Mouse (Mus musculus): ENCODE measurements around the gene Tubb2a. TPM values are rescaled to one million over a fixed set of nuclear protein-coding genes. Genes with fewer than 3 reads are reported as not detected.

Tubb2a gene
- polyA plus RNA-seq (2012; rRNA removed), result 3,454 and 3,966 TPM in 2 replicates

GRCm38 (mm10) chr13:34077492-34078271 is at the start of gene Tubb2a:
Gene Tubb2a, minus strand, starts transcription at chr13:34078007.
- TF ChIP-seq CTCF (IDR thresholded peaks at IDR 0.05; ENCODE audit: borderline replicate concordance, extremely low read depth, insufficient read depth, insufficient read length) (peak; percentile 26; the same call in 1 of the 2 replicates), POLR2A (IDR thresholded peaks at IDR 0.05; ENCODE audit: borderline replicate concordance, extremely low read depth, insufficient read depth, insufficient read length, poor library complexity, severe bottlenecking) (peak; percentile 81)
- peak; percentile 94 for DNase-seq (ENCODE audit: low read depth)

GRCm38 (mm10) chr13:34125711-34126110 is 47.9 kb upstream of the Tubb2a start:
- TF ChIP-seq CTCF (IDR thresholded peaks at IDR 0.05; ENCODE audit: borderline replicate concordance, extremely low read depth, insufficient read depth, insufficient read length), result no peak
- no peak for TF ChIP-seq POLR2A (IDR thresholded peaks at IDR 0.05; ENCODE audit: borderline replicate concordance, extremely low read depth, insufficient read depth, insufficient read length, poor library complexity, severe bottlenecking)
- no peak for DNase-seq (ENCODE audit: low read depth)

GRCm38 (mm10) chr13:34120536-34120935 is 42.7 kb upstream of the Tubb2a start:
- TF ChIP-seq POLR2A (IDR thresholded peaks at IDR 0.05; ENCODE audit: borderline replicate concordance, extremely low read depth, insufficient read depth, insufficient read length, poor library complexity, severe bottlenecking) (no peak), CTCF (IDR thresholded peaks at IDR 0.05; ENCODE audit: borderline replicate concordance, extremely low read depth, insufficient read depth, insufficient read length) (no peak)

GRCm38 (mm10) chr13:34119406-34119805 is 41.6 kb upstream of the Tubb2a start:
- TF ChIP-seq POLR2A (IDR thresholded peaks at IDR 0.05; ENCODE audit: borderline replicate concordance, extremely low read depth, insufficient read depth, insufficient read length, poor library complexity, severe bottlenecking) (no peak), CTCF (IDR thresholded peaks at IDR 0.05; ENCODE audit: borderline replicate concordance, extremely low read depth, insufficient read depth, insufficient read length) (no peak)
- no peak for DNase-seq (ENCODE audit: low read depth)

More at GRCm38 (mm10) chr13:34120536-34120935, 42.7 kb upstream of the Tubb2a start:
- no peak for DNase-seq (ENCODE audit: low read depth)

GRCm38 (mm10) chr13:34118816-34119215 is 41.0 kb upstream of the Tubb2a start:
- no peak for DNase-seq (ENCODE audit: low read depth)
- no peak for TF ChIP-seq POLR2A (IDR thresholded peaks at IDR 0.05; ENCODE audit: borderline replicate concordance, extremely low read depth, insufficient read depth, insufficient read length, poor library complexity, severe bottlenecking)
- TF ChIP-seq CTCF (IDR thresholded peaks at IDR 0.05; ENCODE audit: borderline replicate concordance, extremely low read depth, insufficient read depth, insufficient read length), result no peak

- TF ChIP-seq POLR2A (IDR thresholded peaks at IDR 0.05; ENCODE audit: borderline replicate concordance, extremely low read depth, insufficient read depth, insufficient read length, poor library complexity, severe bottlenecking) (no peak), CTCF (IDR thresholded peaks at IDR 0.05; ENCODE audit: borderline replicate concordance, extremely low read depth, insufficient read depth, insufficient read length) (no peak)
- no peak for DNase-seq (ENCODE audit: low read depth)
Observed at GRCm38 (mm10) chr13:34116508-34116907, 38.7 kb upstream of the Tubb2a start.

GRCm38 (mm10) chr13:34114654-34115053 is 36.8 kb upstream of the Tubb2a start:
- no peak for DNase-seq (ENCODE audit: low read depth)

GRCm38 (mm10) chr13:34113086-34113485 is 35.3 kb upstream of the Tubb2a start:
- TF ChIP-seq POLR2A (IDR thresholded peaks at IDR 0.05; ENCODE audit: borderline replicate concordance, extremely low read depth, insufficient read depth, insufficient read length, poor library complexity, severe bottlenecking), result no peak
- no peak for TF ChIP-seq CTCF (IDR thresholded peaks at IDR 0.05; ENCODE audit: borderline replicate concordance, extremely low read depth, insufficient read depth, insufficient read length)
- DNase-seq (ENCODE audit: low read depth), result no peak

More at GRCm38 (mm10) chr13:34114654-34115053, 36.8 kb upstream of the Tubb2a start:
- no peak for TF ChIP-seq CTCF (IDR thresholded peaks at IDR 0.05; ENCODE audit: borderline replicate concordance, extremely low read depth, insufficient read depth, insufficient read length)
- no peak for TF ChIP-seq POLR2A (IDR thresholded peaks at IDR 0.05; ENCODE audit: borderline replicate concordance, extremely low read depth, insufficient read depth, insufficient read length, poor library complexity, severe bottlenecking)

- no peak for DNase-seq (ENCODE audit: low read depth)
- TF ChIP-seq POLR2A (IDR thresholded peaks at IDR 0.05; ENCODE audit: borderline replicate concordance, extremely low read depth, insufficient read depth, insufficient read length, poor library complexity, severe bottlenecking) (no peak), CTCF (IDR thresholded peaks at IDR 0.05; ENCODE audit: borderline replicate concordance, extremely low read depth, insufficient read depth, insufficient read length) (no peak)
Observed at GRCm38 (mm10) chr13:34112369-34113081, 34.7 kb upstream of the Tubb2a start.

- DNase-seq (ENCODE audit: low read depth), result no peak
- TF ChIP-seq CTCF (IDR thresholded peaks at IDR 0.05; ENCODE audit: borderline replicate concordance, extremely low read depth, insufficient read depth, insufficient read length), result no peak
Observed at GRCm38 (mm10) chr13:34111878-34112277, 34.1 kb upstream of the Tubb2a start.

- no peak for TF ChIP-seq POLR2A (IDR thresholded peaks at IDR 0.05; ENCODE audit: borderline replicate concordance, extremely low read depth, insufficient read depth, insufficient read length, poor library complexity, severe bottlenecking)
- no peak for TF ChIP-seq CTCF (IDR thresholded peaks at IDR 0.05; ENCODE audit: borderline replicate concordance, extremely low read depth, insufficient read depth, insufficient read length)
- no peak for DNase-seq (ENCODE audit: low read depth)
Observed at GRCm38 (mm10) chr13:34111019-34111418, 33.2 kb upstream of the Tubb2a start.

Measured in brain, embryonic 14.5 days (tissue).